Mouse (Mus musculus): ENCODE measurements around the gene R3hdm4.

DNA sequence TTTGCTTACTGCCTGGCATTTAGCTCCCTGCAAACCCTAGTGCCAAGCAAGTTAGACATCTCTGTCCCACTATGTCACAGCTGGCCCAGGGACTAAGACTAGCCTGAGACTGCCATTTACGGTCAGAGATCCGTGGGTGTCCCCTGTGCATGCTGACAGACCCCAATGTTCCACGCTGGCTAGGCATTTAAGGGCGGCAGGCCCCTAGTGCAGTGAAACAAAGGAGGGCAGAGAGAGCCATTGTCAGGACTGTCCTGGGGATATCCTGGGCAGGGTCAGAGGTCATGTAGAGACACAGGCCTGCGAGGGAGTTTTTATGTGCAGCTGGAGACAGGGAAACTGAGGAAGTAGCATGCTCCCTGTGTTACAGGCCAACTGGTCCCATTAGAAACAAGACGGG is 12.9 kb upstream of the R3hdm4 start:
- no peak for TF ChIP-seq TAL1 (IDR thresholded peaks at IDR 0.05; ENCODE audit: low read length)
- no peak for TF ChIP-seq GATA1 (IDR thresholded peaks at IDR 0.05; ENCODE audit: low read length)
